Mouse (Mus musculus): ENCODE results near the gene Numbl.
A peak's percentile ranks its signal among the peaks of the same experiment; 100 is the strongest.

The Numbl gene

GRCm38 (mm10) chr7:27251946-27252345 lies 6.3 kb upstream of the Numbl start:
- DNase-seq (ENCODE audit: low spot score in 2 of 2) = no peak

GRCm38 (mm10) chr7:27255721-27256120 lies 2.5 kb upstream of the Numbl start:
- no peak for DNase-seq (ENCODE audit: low spot score in 2 of 2)

GRCm38 (mm10) chr7:27257046-27257851 lies 984 bp upstream of the Numbl start:
- peak in 1 of 2 experiments; percentile 49 for DNase-seq (ENCODE audit: low spot score in 2 of 2)

GRCm38 (mm10) chr7:27257852-27258204 lies 405 bp upstream of the Numbl start:
- DNase-seq (ENCODE audit: low spot score in 2 of 2) = no peak

- DNase-seq (ENCODE audit: low spot score in 2 of 2) = no peak
Observed at GRCm38 (mm10) chr7:27259271-27259721, 1.1 kb downstream of the Numbl start.

- no peak for DNase-seq (ENCODE audit: low spot score in 2 of 2)
Observed at GRCm38 (mm10) chr7:27259771-27260170, 1.5 kb downstream of the Numbl start.

GRCm38 (mm10) chr7:27260856-27261255 lies 2.6 kb downstream of the Numbl start:
- DNase-seq (ENCODE audit: low spot score in 2 of 2) = no peak

GRCm38 (mm10) chr7:27261888-27262287 lies 3.7 kb downstream of the Numbl start:
- no peak for DNase-seq (ENCODE audit: low spot score in 2 of 2)

GRCm38 (mm10) chr7:27264761-27265160 lies 6.5 kb downstream of the Numbl start:
- DNase-seq (ENCODE audit: low spot score in 2 of 2) = no peak

GRCm38 (mm10) chr7:27266515-27267128 lies 8.4 kb downstream of the Numbl start:
- no peak for DNase-seq (ENCODE audit: low spot score in 2 of 2)

- no peak for DNase-seq (ENCODE audit: low spot score in 2 of 2)
Observed at GRCm38 (mm10) chr7:27271423-27271822, 13.2 kb downstream of the Numbl start.

- DNase-seq (ENCODE audit: low spot score in 2 of 2) = no peak
Observed at GRCm38 (mm10) chr7:27273739-27274351, 15.6 kb downstream of the Numbl start.

GRCm38 (mm10) chr7:27274916-27275315 lies 16.7 kb downstream of the Numbl start:
- no peak for DNase-seq (ENCODE audit: low spot score in 2 of 2)

GRCm38 (mm10) chr7:27276021-27276420 lies 17.8 kb downstream of the Numbl start:
- no peak for DNase-seq (ENCODE audit: low spot score in 2 of 2)

- no peak for DNase-seq (ENCODE audit: low spot score in 2 of 2)
Observed at GRCm38 (mm10) chr7:27277191-27277590, 19.0 kb downstream of the Numbl start.

- no peak for DNase-seq (ENCODE audit: low spot score in 2 of 2)
Observed at GRCm38 (mm10) chr7:27281717-27282116, 23.5 kb downstream of the Numbl start.

- no peak for DNase-seq (ENCODE audit: low spot score in 2 of 2)
Observed at GRCm38 (mm10) chr7:27282225-27282624, 24.0 kb downstream of the Numbl start.

GRCm38 (mm10) chr7:27284865-27285697 lies 26.8 kb downstream of the Numbl start:
- peak; percentile 70 to 72 for DNase-seq (ENCODE audit: low spot score in 2 of 2)

GRCm38 (mm10) chr7:27285698-27286066 lies 27.4 kb downstream of the Numbl start:
- peak in 1 of 2 experiments; percentile 58 for DNase-seq (ENCODE audit: low spot score in 2 of 2)

- DNase-seq (ENCODE audit: low spot score in 2 of 2) = no peak
Observed at GRCm38 (mm10) chr7:27288732-27289131, 30.5 kb downstream of the Numbl start.

- no peak for DNase-seq (ENCODE audit: low spot score in 2 of 2)
Observed at GRCm38 (mm10) chr7:27290555-27290954, 32.3 kb downstream of the Numbl start.
